Mouse (Mus musculus): Measurements from ENCODE around the gene Iqgap1.
"Not testable (repeated sequence)": the region's sequence is repeated elsewhere in the genome, so short reads cannot be mapped to it uniquely, and the experiment has no call there.

The Iqgap1 gene

DNA sequence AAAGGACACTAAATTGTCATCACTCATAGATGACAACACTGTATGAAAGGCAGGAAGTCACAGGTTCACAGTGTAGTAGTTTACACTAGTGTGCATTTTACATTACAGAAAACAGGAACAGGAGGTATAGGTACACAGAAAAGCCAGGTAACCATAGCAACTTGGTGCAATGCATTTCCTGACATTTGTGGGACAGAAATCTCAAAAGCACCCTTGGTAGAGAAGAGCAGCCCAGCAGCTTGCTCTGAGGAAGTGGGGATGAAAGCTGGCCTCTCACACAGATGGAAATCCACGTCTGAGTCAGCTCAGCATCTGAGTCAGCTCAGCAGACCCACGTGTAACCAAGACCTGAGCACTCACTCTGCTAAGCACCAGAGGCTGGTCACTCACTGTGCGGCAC is 59.7 kb downstream of the Iqgap1 start:
- DNase-seq: no peak

DNA sequence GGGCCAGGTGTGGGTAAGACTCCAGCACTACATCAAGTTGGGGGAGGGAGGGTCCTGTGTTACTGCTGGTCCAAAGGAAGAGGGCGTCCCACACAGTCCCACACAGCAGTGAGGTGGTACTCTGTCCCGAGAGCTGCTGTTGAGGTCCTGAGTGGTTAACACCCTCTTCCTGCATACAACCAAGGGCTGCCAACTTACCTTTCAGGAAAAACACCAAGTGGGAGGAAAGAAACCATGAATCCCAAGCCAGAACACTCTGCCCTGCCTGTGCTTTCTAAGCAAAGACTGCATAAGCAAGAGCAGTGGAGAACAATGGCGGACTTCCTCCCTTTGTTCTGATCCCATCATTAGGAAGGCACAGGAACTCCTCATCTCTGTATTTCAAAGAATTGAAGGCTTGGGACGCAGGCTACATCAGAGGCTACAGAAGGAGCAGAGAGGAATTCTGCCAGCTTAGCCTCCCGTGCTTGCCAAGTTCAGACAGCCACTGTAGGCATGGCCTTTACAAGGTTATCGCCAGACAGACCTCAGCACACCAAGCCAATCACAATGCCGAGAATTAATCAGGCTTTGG is 61.8 kb downstream of the Iqgap1 start:
- peak; percentile 54 for DNase-seq

DNA sequence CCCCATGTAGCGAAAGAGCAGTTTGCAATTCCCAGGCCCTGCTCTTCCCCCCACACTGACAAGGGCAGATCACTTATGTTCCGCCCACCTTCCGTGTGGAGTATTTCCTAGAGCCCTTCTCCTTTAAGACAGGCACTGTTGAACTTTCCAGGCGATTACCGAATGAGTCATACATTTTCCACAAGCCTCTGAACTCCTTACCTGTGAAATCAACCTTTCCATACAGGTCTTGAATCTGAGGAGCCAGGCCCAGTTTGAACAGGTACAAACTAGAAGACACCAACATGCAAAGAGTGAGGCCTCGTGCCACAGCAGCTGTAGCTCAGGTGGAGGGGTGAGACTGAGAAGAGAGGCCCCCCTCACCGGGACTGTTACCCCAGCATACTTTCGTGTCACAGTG is 63.5 kb downstream of the Iqgap1 start:
- peak; percentile 50 for DNase-seq

DNA sequence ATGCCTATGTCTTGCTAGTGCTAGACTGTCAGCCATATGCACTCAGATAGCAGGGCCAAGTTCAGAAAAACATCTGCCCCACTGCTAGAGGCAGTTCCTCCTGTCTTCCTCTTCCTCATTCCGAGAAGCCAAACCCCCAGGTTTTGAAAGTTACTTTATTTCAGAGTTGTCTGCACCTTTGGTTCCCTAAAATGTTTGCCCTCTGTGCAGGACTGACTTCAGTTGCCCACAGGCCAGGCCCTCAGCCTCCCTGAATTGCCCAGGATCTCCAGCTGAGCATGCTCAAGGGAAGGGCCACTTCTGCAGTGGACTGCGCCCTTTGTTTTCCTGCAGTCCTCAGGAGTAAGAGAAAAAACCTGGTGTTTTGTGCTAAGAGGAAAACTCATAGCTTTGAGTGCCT is 71.7 kb downstream of the Iqgap1 start:
- DNase-seq: peak; percentile 28

DNA sequence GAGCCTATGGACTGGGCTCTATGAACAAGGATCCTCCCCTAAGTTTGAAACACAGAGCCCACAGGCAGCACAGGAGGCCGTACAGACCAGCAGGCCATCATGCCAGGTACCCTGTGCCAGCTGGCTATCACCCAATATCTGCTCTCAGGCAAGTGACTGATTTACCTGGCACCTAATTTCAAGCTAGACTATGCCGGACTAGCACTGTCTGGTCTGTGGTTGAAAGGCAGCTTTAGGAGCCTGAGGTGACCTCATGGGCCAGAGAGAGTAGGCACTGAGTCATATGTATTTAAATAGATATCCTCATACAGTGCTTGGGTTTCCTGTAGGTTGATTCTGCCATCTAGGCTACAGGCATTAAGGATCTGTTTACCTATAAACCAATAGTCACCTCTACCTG is 72.2 kb downstream of the Iqgap1 start:
- DNase-seq: peak; percentile 82

DNA sequence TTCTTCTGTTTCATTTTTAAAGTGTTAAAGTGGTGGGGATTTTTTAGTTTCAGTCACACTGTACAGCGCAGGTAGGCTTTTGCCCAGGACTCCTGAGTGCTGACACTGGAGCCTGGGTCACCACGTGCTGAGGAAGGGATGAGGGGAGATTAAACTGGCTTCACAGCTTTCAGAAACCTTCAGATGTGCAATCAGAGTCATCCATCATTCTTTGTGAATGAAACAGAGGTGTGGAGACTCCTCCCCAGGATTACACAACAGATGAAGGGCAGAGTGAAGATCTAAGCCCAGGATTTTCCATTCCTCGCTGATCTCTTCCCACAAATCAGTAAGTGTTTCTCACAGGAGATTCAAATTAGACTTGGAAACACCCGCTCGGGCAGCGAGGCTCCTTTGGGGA is 76.2 kb downstream of the Iqgap1 start:
- DNase-seq: no peak

DNA sequence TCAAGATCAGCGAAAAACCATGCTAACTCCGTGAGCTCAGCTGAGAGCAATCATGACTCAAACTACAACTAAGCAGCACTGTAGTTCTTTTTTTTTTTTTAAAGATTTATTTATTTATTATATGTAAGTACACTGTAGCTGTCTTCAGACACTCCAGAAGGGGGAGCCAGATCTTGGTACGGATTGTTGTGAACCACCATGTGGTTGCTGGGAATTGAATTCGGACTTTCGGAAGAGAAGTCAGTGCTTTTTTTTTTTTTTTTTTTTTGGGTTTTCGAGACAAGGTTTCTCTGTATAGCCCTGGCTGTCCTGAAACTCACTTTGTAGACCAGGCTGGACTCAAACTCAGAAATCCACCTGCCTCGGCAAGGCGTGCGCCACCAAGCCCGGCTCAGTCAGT is 76.7 kb downstream of the Iqgap1 start:
- DNase-seq: not testable (repeated sequence)

DNA sequence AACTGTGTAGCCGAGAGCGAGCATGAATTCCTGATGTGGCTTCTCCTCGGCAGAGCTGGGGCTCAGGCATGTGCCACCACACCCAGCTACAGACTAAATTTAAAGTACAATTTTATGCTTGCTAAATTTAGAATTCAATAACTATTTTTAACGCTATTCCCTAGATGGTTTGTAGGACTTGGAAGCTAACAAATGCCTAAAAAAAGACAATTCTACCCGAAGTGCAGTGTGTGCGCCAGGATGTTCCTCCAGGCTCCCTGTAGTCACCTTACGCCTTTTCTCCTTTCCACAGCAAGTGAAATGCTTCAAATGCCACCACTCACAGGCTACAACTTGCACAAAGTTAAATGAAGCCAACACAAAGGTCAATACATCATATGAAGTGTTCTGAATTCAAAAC is 78.4 kb downstream of the Iqgap1 start:
- no peak for DNase-seq

DNA sequence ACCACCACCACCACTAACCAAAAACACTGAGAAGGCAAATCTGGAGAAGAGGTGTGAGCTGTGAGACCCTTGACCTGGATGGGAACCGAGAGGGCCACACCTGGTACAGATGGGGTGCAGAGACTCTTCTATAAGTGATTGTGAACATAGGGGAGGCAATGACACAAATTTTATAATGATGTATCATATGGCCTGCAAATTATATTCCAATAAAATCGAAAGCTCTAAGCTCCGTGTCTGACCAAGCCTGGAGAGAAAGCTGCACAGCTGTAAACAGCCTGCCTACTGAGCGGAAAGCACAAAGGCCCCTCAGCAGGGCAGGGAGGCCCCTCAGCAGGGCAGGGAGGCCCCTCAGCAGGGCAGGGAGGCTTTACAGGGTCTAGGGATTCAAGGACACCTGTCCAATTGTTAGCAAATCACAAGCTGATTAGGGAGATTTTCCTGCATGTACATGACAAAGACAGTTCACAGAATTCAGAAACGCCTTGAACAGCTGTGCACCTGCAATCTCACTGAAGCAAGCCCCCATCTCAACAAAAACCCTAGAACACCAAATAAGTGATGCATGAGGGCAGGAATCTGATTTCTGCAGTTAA is 79.5 kb downstream of the Iqgap1 start:
- DNase-seq: no peak

DNA sequence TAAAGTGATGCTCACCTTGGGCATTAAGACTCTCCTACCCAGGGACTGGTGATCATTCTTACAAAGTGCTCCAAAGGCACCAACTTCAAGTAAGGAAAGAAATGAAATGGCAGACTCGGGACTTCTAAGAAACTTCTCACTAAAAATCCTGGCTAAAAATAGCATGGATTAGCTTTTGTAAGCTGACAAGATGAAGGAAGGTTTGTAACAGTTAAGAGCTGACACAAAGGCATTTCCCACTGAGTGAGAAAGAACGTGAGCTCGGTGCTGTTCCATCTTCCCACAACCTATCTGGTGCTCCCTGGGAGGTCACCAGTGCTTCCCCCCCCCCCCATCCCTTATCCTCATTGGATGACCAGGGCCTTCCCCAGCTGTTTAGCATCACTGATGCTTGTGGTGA is 80.0 kb downstream of the Iqgap1 start:
- no peak for DNase-seq

DNA sequence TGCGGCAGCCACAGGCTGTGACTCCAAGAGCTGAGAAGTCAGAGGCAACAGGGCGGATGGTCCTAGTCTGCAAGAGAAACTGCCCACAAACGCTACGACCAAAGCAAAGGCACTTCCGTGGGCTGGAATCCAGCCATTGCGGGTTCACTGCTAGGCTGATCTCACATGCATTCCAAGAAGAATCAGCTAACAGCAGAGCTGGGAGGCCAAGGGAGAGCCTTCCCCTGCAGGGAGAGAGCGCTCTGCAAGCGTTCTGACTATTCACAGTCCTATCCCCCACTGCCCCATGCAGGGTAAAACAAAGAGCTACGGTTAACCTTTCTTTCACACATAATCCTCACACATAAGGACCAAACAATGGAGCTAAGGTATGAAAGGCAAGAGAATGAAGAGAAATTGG is 80.5 kb downstream of the Iqgap1 start:
- DNase-seq: peak; percentile 58

DNA sequence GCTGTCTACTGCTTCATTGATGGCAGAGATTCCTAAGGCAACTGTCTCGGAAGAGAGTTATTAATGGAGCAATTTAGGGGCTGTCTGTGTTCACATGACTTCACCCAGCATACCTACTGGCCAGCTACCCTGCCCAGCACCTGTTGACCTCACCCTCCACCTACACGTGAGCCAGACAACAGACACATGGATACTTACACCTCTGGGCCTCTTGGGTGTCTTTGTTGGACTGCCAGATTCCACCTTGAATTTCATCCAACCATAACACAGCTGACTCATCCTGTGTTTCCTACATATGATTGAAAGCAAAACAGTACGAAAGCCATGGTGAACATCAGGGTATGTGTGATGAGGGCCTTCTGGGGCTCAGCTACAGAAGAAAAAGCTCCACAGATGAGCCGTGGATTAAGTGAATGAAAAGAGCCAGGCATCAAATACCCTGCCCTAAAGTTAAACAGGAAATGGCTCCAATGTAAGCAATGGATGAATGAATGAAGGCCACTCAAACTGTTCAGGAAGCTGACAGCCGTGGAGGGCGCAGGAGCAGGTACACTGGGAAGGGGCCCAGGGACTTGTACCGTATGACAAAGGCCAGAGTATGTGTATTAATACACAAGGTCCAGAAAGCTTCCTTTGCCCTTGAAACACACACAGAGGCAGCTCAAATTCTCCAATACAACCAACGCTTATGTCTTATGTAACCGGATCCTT is 81.7 kb downstream of the Iqgap1 start:
- no peak for DNase-seq

DNA sequence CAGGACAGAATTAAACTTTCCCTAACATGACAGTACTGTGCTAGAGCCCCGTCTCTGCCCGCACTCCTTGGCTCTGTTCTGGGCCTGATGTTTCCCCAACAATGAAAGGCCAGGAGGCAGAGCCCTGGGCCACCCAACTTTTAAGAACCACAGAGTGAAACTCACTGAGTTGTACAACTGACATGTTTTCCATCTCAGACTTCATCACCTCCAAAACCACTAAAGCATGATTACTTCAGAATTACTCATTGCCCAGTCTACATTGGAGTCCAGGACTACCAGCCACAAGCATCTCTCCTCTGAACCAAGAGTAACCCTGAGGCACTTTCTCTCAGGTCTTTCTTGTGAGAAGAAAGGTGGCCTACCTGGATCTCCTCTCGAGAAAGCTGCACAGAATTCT is 83.1 kb downstream of the Iqgap1 start:
- no peak for DNase-seq

DNA sequence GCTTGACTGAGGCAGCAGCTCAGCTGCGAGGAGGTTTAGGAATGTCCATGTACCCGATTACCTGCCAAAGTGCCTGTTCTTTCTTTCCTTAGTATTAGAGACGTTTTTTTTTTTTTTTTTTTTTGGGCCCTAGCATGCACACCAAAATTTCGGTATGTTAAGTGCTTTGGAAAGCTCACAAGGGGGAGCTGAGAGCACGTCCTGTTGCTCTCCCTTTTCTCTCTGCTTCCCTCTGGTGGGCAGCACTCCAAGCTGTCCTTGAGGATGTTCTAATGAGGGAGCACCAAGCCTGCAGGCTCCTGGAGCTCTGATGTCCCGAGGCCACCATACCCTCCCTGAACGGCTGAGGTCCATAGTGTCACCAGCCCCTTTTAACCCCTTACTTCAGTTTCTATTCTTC is 84.8 kb downstream of the Iqgap1 start:
- DNase-seq: peak; percentile 92

DNA sequence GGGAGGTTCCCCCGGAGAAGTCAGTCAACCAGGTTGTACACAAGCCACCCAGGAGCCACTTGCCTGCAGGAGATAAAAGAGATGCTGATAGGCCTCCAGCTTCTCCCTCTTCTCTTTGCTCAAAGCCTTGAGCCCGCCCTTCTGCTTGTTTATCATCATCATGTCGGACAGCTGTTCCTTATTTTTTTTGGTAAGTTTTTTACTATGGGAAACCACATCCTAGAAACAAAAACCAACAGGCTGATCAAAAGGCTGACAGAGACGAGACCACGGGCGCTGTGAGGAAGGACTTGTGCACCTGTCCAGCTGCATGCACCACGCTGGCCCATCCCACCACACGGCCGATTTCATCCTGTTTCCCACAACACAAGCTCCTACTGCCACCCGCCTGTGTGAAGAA is 89.6 kb downstream of the Iqgap1 start:
- no peak for DNase-seq

DNA sequence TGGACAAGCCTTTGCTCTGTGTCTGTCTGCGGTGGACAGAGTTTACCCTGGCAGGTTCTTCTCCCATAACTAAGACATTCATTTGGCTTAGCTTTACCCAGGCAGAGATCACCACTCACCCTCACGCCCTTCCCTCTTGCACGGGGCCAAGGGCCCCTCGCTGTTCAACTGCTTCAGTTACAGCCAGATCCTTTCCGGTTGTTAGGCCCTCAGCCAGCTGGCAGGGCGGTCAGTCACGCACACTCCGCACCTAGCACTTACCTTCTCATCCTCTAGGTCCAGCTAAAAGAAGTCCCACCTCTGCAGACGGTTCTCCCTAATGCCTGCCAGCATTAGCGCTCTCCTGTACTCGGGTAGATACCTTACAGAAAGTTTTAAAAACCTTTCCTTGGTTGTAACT is 92.8 kb downstream of the Iqgap1 start:
- no peak for DNase-seq

DNA sequence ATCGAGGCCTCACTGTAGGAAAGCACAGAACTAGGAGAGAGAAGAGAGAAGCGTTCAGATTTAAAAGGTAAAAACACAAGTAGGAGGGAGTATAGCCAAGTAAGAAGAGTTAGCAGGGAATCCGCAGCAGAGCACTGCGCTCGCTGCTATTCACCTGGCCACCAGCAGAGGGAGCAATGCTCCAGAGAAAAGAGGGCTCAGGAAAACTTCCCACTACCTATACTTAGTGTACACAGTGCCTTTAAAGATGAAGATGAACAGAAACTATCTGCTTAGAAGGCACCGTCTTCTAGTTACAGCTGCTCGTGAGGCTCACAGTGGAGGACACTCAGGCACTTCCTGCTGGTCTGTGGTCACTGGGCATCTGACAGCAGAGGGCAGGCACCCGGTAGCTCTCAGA is 96.1 kb downstream of the Iqgap1 start:
- DNase-seq: peak; percentile 82

DNA sequence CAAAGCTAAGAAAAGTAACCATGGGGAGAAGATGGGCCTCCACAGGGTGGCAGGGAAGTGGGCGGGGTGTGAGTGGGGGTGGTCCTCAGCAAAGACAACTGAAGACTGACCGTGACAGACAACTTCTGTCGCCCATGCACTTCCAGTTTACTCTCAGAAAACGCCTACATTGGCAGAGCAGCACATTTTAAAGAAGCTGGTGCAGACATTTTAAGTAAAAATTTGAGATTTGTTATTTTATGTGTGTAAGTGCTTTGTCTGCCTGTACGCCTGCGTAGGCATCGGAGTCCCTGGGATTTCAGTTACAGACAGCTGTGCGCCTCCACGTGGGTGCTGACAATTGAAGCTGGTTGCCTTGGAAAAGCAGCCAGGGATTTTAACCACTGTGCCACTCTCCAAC is 104.7 kb downstream of the Iqgap1 start:
- DNase-seq: no peak

DNA sequence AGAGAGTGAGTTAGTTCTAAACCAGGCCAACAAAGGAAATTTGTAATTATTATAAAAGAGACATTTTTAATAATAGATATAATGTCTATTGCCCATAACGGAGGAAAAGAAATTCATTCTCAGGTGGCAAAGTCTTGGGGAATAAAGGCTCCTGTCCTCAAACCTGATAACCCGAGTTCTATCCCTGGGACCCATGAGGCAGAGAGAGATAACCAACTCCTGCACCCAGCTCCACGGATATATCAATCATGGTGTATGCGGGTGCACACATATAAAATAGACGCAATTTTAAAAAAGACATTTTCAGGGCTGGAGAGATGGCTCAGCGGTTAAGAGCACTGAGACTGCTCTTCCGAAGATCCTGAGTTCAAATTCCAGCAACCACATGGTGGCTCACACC is 106.2 kb downstream of the Iqgap1 start:
- no peak for DNase-seq

DNA sequence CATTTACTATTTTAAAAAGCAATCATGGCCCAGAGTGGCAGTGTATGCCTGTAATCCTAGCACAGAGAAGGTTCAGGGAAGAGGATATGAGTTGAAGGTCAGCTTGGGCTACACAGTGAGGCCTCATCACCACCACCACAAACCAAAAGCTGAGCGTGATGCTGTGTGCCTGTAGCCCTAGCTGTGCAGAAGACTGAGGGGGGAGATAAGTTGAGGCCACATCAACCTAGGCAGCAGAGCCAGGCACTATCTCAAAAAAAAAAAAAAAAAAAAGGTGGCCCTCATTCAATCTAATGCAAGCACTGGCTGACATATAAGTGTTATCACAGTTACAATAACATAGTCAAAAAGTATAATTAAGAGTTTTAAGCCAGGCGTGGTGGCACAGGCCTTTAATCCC is 106.7 kb downstream of the Iqgap1 start:
- no peak for DNase-seq

DNA sequence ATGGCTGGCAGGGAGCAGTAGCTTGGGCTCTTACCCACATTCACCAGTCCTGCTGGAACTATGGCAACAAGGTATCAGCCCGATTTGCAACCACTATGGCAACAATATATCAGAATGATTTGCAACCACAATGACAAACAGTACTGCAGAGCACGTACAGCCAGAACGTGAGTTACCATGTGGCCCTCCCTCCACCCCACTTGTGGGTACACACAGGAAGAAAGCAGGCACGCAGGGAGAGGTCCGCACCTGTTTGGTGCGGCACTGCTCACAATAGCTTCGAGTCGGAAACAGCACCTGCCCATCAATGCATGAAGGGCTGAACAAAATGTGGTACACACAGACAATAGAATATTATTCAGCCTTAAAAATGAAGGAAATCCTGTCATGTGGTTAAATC is 107.3 kb downstream of the Iqgap1 start:
- no peak for DNase-seq

DNA sequence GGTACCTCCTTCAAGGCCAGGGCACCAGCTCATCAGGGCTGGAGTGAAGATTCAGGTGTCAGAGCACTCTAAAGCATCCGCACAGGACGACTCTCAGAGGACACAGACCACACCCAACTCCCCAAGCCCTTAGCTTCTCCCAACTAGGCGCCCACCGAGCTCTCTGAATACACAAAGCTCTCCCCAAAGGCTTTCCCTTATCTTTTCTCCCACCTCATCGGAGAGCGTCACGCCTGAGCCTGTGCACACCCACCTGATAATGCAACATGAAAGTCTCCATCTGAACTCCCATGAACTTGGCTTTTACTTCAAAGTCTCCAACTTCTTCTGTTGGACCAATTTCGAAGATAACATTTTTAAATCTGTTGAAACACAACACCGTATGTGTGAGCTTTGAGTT is 109.0 kb downstream of the Iqgap1 start:
- no peak for DNase-seq

DNA sequence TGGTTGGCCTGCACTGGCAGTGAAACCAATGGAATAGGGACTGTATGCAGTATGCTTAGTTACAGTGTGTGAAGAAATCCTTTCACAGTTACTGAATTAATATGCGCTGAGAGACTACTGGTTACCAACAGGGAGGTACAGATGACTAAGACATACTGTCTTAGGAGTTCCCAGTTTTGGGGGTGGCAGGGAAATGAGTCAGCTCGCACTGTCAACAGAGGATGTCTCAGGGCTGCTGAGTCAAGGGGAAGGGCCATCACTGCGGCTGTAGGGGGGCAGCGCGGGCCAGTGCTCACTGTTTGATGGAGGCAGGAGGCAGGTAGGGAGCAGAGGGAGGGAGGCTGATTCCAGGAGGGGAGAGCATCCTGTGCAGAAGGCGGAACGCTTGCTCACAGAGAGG is 110.5 kb downstream of the Iqgap1 start:
- no peak for DNase-seq

DNA sequence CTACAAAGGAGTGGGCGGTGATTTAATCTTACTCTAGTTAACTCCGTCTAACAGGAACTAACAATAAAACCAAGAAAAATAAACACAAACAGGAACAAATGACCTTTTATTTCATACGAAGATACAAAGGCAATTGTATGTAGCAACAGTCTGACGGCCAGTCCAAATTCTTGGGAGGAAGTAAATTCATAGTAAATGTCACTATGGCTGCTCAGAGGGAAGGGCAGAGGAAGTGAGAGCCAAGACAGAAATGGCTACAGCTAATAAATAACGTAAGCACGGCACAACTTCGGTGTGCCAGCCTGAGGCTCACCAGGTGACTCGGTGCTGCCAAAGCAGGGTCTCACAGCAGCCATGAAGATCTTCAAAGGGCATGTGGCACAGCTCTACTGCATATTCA is 114.3 kb downstream of the Iqgap1 start:
- DNase-seq: no peak

DNA sequence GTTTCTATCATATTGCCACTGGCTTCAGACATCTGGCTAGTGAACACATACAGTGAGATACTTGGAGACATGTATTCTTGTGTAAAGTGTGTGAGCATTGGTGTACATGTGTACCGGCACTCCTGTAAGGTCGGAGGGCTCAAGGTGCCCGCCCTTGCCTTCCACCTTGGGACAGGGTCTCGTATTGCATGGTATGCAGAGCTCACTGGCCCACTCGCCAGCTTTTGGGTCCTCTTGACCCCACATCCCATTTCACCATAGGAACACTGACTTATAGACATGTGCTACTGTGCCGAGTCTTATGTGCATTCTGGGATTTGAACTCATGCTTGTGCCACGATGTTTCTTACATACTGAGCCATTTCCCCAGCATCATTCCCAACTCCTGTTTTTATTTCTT is 115.4 kb downstream of the Iqgap1 start:
- DNase-seq: no peak

All from kidney, postnatal 10 days (tissue).